In genomic region chr1:175691686-175692245, GRCm38 (mm10) we compare ENCODE assay signal across 8 mouse cellular contexts. TPM values are rescaled to one million over a fixed set of nuclear protein-coding genes. Genes with fewer than 3 reads are reported as not detected.
DNase-seq lines count a peak whose midpoint lies in the region; ATAC-seq and TF ChIP-seq lines count a peak whose summit lies in the region.

No protein-coding gene starts in this region.

- under 1% methylated on average over 22 of the region's 22 CpGs for WGBS in forebrain, embryonic 11.5 days
- 1% methylated on average over 22 of the region's 22 CpGs for WGBS in limb, embryonic 10.5 days

- ATAC-seq in frontal cortex, adult (ENCODE audit: low TSS enrichment), result peak; percentile 7
- no peak for ATAC-seq in forebrain, embryonic 11.5 days (replicated peaks; ENCODE audit: low FRiP score)

- no peak for TF ChIP-seq CTCF in E14TG2a.4 (conservative IDR thresholded peaks at IDR 0.05; ENCODE audit: low read length)

- H3K4me1 ChIP-seq in E14TG2a.4 (replicated peaks; ENCODE audit: low read depth, low read length), result peaks cover 24% of the 10 kb centered on the region
- H3K4me1 ChIP-seq in forebrain, embryonic 11.5 days (replicated peaks; ENCODE audit: control insufficient read depth, insufficient read depth, low read length), result peaks cover 6% of the 10 kb centered on the region; the same call in 1 of the 2 replicates
- peaks cover 21% of the 10 kb centered on the region for H3K4me1 ChIP-seq in limb, embryonic 10.5 days

- no peak for TF ChIP-seq POLR2A in myocyte (IDR thresholded peaks at IDR 0.05; ENCODE audit: insufficient read length, low read depth)

- H3K27me3 ChIP-seq in E14TG2a.4 (ENCODE audit: insufficient read depth, low read length), result no peaks in the 10 kb centered on the region
- no peaks in the 10 kb centered on the region for H3K27me3 ChIP-seq in forebrain, embryonic 11.5 days (ENCODE audit: control insufficient read depth, insufficient read depth, low read length)
- no peaks in the 10 kb centered on the region for H3K27me3 ChIP-seq in limb, embryonic 10.5 days (ENCODE audit: low read depth, poor library complexity, severe bottlenecking)
- no peaks in the 10 kb centered on the region for H3K27me3 ChIP-seq in myocyte (ENCODE audit: control insufficient read depth, insufficient read depth, insufficient read length)

- DNase-seq in frontal cortex, postnatal 14 days (ENCODE audit: low spot score in 2 of 2), result no peak
- no peak for DNase-seq in forebrain, embryonic 11.5 days (ENCODE audit: low spot score)
- DNase-seq in limb, embryonic 10.5 days (ENCODE audit: low spot score), result no peak
- DNase-seq in adrenal gland, postnatal 36 days, result no peak
- no peak for DNase-seq in ovary, postnatal 14 days (ENCODE audit: low spot score)

- H3K79me2 ChIP-seq in myocyte (ENCODE audit: control insufficient read depth, insufficient read depth), result peaks cover 5% of the 10 kb centered on the region

- H3ac ChIP-seq in myocyte (ENCODE audit: control insufficient read depth, insufficient read length), result peak overlapping the region; percentile 93

- H3K9ac ChIP-seq in forebrain, embryonic 11.5 days (ENCODE audit: low read length), result peak overlapping the region; percentile 90

- peaks cover 18% of the 10 kb centered on the region for H3K36me3 ChIP-seq in E14TG2a.4 (ENCODE audit: insufficient read depth, low read length)
- peaks cover 4% of the 10 kb centered on the region; the same call in 1 of the 2 replicates for H3K36me3 ChIP-seq in forebrain, embryonic 11.5 days (ENCODE audit: control insufficient read depth, insufficient read depth, low read length)
- H3K36me3 ChIP-seq in limb, embryonic 10.5 days, result peaks cover 17% of the 10 kb centered on the region
- H3K36me3 ChIP-seq in myocyte (ENCODE audit: control insufficient read depth, insufficient read depth), result no peaks in the 10 kb centered on the region

- peak overlapping the region; percentile 66 for H3K27ac ChIP-seq in forebrain, embryonic 11.5 days (ENCODE audit: low read depth, low read length)
- H3K27ac ChIP-seq in limb, embryonic 10.5 days, result peak overlapping the region; percentile 97

- H3K9me3 ChIP-seq in E14TG2a.4 (ENCODE audit: low read length), result no peaks in the 10 kb centered on the region; the same call in 1 of the 2 replicates
- no peaks in the 10 kb centered on the region for H3K9me3 ChIP-seq in forebrain, embryonic 11.5 days (ENCODE audit: control insufficient read depth, low read length)
- H3K9me3 ChIP-seq in limb, embryonic 10.5 days (replicated peaks), result no peaks in the 10 kb centered on the region

- H3K4me3 ChIP-seq in E14TG2a.4 (replicated peaks; ENCODE audit: low read length) (peak overlapping the region; percentile 87), myocyte (peak overlapping the region; percentile 68)
- peak overlapping the region; percentile 74 for H3K4me3 ChIP-seq in forebrain, embryonic 11.5 days (ENCODE audit: low read depth, low read length)
- peak overlapping the region; percentile 84 for H3K4me3 ChIP-seq in limb, embryonic 10.5 days

- peak overlapping the region; percentile 73 for H3K4me2 ChIP-seq in forebrain, embryonic 11.5 days (ENCODE audit: low read depth, low read length, severe bottlenecking)
- peak overlapping the region; percentile 96 for H3K4me2 ChIP-seq in myocyte (ENCODE audit: low read depth)

TF ChIP-seq in myocyte, 11 proteins besides CTCF, POLR2A, EP300 and RAD21:
- TF ChIP-seq CEBPB (IDR thresholded peaks at IDR 0.05; ENCODE audit: insufficient read depth, poor library complexity, severe bottlenecking) (no peak), E2F4 (IDR thresholded peaks at IDR 0.05; ENCODE audit: insufficient read depth) (no peak), REST (IDR thresholded peaks at IDR 0.05; ENCODE audit: insufficient read depth, insufficient read length) (no peak), TCF12 (IDR thresholded peaks at IDR 0.05; ENCODE audit: insufficient read depth, poor library complexity, severe bottlenecking) (no peak), MYOD1 (IDR thresholded peaks at IDR 0.05; ENCODE audit: control insufficient read depth in 1 of 3, insufficient read length in 2 of 3, low read depth in 2 of 3) (no peak), MYOG (IDR thresholded peaks at IDR 0.05; ENCODE audit: control insufficient read depth in 1 of 3, insufficient read depth in 1 of 3, insufficient read length in 2 of 3, low read depth in 2 of 3) (no peak), SRF (IDR thresholded peaks at IDR 0.05; ENCODE audit: control insufficient read depth, insufficient read length, low read depth) (no peak), MAX (IDR thresholded peaks at IDR 0.05; ENCODE audit: low read depth) (no peak), USF1 (IDR thresholded peaks at IDR 0.05; ENCODE audit: low read depth) (no peak), TCF3 (IDR thresholded peaks at IDR 0.05; ENCODE audit: insufficient read length, low read depth) (no peak), POLR2AphosphoS2 (IDR thresholded peaks at IDR 0.05; ENCODE audit: insufficient read length, low read depth) (no peak)

RNA-seq across cellular contexts. Expression of gene Opn3, which starts 0.8 kb away (rescaled TPM):
- 11.5 and 12.6 TPM in 2 replicates for polyA plus RNA-seq in forebrain, embryonic 11.5 days (2014; fragmentation: Nextera tagmentation; extraction: Ambion mirVana)
- 10.3 and 11.5 TPM in 2 replicates for polyA plus RNA-seq in limb, embryonic 10.5 days (2016; fragmentation: Nextera tagmentation; extraction: Ambion mirVana)
- 4.8 TPM for polyA plus RNA-seq in myocyte (2012; fragmentation: generic; extraction: Trizol)
- 10 to 100 TPM; 10.1 to 15.5 TPM for total RNA-seq in adrenal gland, postnatal 36 days (2021)

RNA-seq across cellular contexts. Expression of gene Chml, which starts 0.9 kb away (rescaled TPM):
- polyA plus RNA-seq in forebrain, embryonic 11.5 days (2014; fragmentation: Nextera tagmentation; extraction: Ambion mirVana), result 6.4 and 7.7 TPM in 2 replicates
- 3.5 and 4.2 TPM in 2 replicates for polyA plus RNA-seq in limb, embryonic 10.5 days (2016; fragmentation: Nextera tagmentation; extraction: Ambion mirVana)
- polyA plus RNA-seq in myocyte (2012; fragmentation: generic; extraction: Trizol), result 1.0 TPM
- 10 to 100 TPM in 1 of 2 experiments, 1 to 10 TPM in 1; 9.6 to 10.4 TPM for total RNA-seq in adrenal gland, postnatal 36 days (2021)

RNA-seq across cellular contexts. Expression of gene Wdr64, which starts 6.6 kb away (rescaled TPM):
- polyA plus RNA-seq in forebrain, embryonic 11.5 days (2014; fragmentation: Nextera tagmentation; extraction: Ambion mirVana), result not detected in 2 replicates
- polyA plus RNA-seq in limb, embryonic 10.5 days (2016; fragmentation: Nextera tagmentation; extraction: Ambion mirVana), result not detected in 2 replicates
- polyA plus RNA-seq in myocyte (2012; fragmentation: generic; extraction: Trizol), result not detected
- not detected for total RNA-seq in adrenal gland, postnatal 36 days (2021)
